Comparison of ENCODE assay signal across 10 mouse cellular contexts in genomic region chr4:150402608-150402985, GRCm38 (mm10).
DNase-seq lines count a peak whose midpoint lies in the region; ATAC-seq lines count a peak whose summit lies in the region.
"Had no signal": no experiment of that assay in that cellular context is flagged by ENCODE, and none has a peak within 500 bp of the region (broad histone marks: within the 10 kb centered on the region; RNA-seq: fewer than 3 reads in every experiment).

No protein-coding gene starts in this region.

- H3K27me3 ChIP-seq in hindbrain, embryonic 13.5 days, result no peaks in the 10 kb centered on the region
- H3K27me3 ChIP-seq in hindbrain, embryonic 11.5 days (ENCODE audit: control insufficient read depth, insufficient read depth, low read length), result no peaks in the 10 kb centered on the region
- H3K27me3 ChIP-seq in liver, embryonic 13.5 days, result no peaks in the 10 kb centered on the region

- WGBS in hindbrain, embryonic 13.5 days, result 62% methylated on average over 4 of the region's 4 CpGs
- WGBS in hindbrain, embryonic 11.5 days, result 77% methylated on average over 4 of the region's 4 CpGs
- 18% methylated on average over 4 of the region's 4 CpGs for WGBS in liver, embryonic 13.5 days (ENCODE audit: insufficient replicate concordance)

- no peak overlapping the region for H3K9ac ChIP-seq in hindbrain, embryonic 13.5 days
- no peak overlapping the region for H3K9ac ChIP-seq in hindbrain, embryonic 11.5 days (ENCODE audit: low read depth, low read length)
- H3K9ac ChIP-seq in liver, embryonic 13.5 days, result no peak overlapping the region

- H3K36me3 ChIP-seq in hindbrain, embryonic 13.5 days, result peaks cover 13% of the 10 kb centered on the region
- H3K36me3 ChIP-seq in hindbrain, embryonic 11.5 days (ENCODE audit: control insufficient read depth, insufficient read depth, low read length), result no peaks in the 10 kb centered on the region
- H3K36me3 ChIP-seq in liver, embryonic 13.5 days, result peaks cover 8% of the 10 kb centered on the region; the same call in 1 of the 2 replicates

- peak; percentile 55 for DNase-seq in cerebellum, adult 18-20 months
- DNase-seq in cerebellum, adult 11 months, result no peak
- no peak for DNase-seq in hindbrain, embryonic 11.5 days (ENCODE audit: low spot score)
- DNase-seq in cerebellum, postnatal 10 days, result peak; percentile 65 to 73
- DNase-seq in liver, embryonic 13.5 days, result no peak
- DNase-seq in adrenal gland, adult (ENCODE audit: inconsistent age in 2 of 2, low spot score in 1 of 2), result no peak
- no peak for DNase-seq in urinary bladder, postnatal 25 days (ENCODE audit: low spot score)

- no peaks in the 10 kb centered on the region for H3K9me3 ChIP-seq in hindbrain, embryonic 13.5 days
- no peaks in the 10 kb centered on the region for H3K9me3 ChIP-seq in hindbrain, embryonic 11.5 days (ENCODE audit: control insufficient read depth, low read length)
- H3K9me3 ChIP-seq in liver, embryonic 13.5 days (replicated peaks), result no peaks in the 10 kb centered on the region
- H3K9me3 ChIP-seq: limb, embryonic 10.5 days had no signal

- peak overlapping the region; percentile 49 for H3K27ac ChIP-seq in hindbrain, embryonic 13.5 days
- H3K27ac ChIP-seq in hindbrain, embryonic 11.5 days (ENCODE audit: low read depth, low read length), result no peak overlapping the region
- H3K27ac ChIP-seq in liver, embryonic 13.5 days, result peak overlapping the region; percentile 62
- H3K27ac ChIP-seq: limb, embryonic 10.5 days had no signal

- H3K4me3 ChIP-seq in hindbrain, embryonic 13.5 days, result no peak overlapping the region
- H3K4me3 ChIP-seq in hindbrain, embryonic 11.5 days (ENCODE audit: low read depth, low read length), result no peak overlapping the region
- H3K4me3 ChIP-seq in liver, embryonic 13.5 days (replicated peaks), result no peak overlapping the region
- H3K4me3 ChIP-seq: limb, embryonic 10.5 days had no signal

- H3K4me1 ChIP-seq in hindbrain, embryonic 13.5 days (replicated peaks), result peaks cover 89% of the 10 kb centered on the region
- peaks cover 13% of the 10 kb centered on the region for H3K4me1 ChIP-seq in hindbrain, embryonic 11.5 days (replicated peaks; ENCODE audit: control insufficient read depth, insufficient read depth, low read length)
- H3K4me1 ChIP-seq in liver, embryonic 13.5 days (replicated peaks), result peaks cover 82% of the 10 kb centered on the region

- no peak for ATAC-seq in hindbrain, embryonic 13.5 days (ENCODE audit: low FRiP score)
- ATAC-seq in hindbrain, embryonic 11.5 days (ENCODE audit: low FRiP score), result no peak
- ATAC-seq in liver, embryonic 13.5 days (ENCODE audit: low read depth), result no peak
- ATAC-seq: inflammation-experienced regulatory T-cells, adult 6 months had no signal

- H3K4me2 ChIP-seq in hindbrain, embryonic 13.5 days, result no peak overlapping the region
- no peak overlapping the region for H3K4me2 ChIP-seq in hindbrain, embryonic 11.5 days (replicated peaks; ENCODE audit: low read depth, low read length)
- H3K4me2 ChIP-seq in liver, embryonic 13.5 days, result peak overlapping the region; percentile 19; the same call in 1 of the 2 replicates

Comparison
In these comparisons a context has a peak if more than half of its experiments do, and no peak if none do; other contexts are left out.
1. DNase-seq: peak in cerebellum, adult 18-20 months (2 of 2) and cerebellum, postnatal 10 days (2 of 2); none in cerebellum, adult 11 months (single experiment), hindbrain, embryonic 11.5 days (single experiment), liver, embryonic 13.5 days (single experiment), adrenal gland, adult (0 of 2) and urinary bladder, postnatal 25 days (single experiment).